Mouse (Mus musculus): Measurements from ENCODE around the gene Olfr1257.
"Not testable (repeated sequence)": the region's sequence is repeated elsewhere in the genome, so short reads cannot be mapped to it uniquely, and the experiment has no call there.

Olfr1257 gene

GRCm38 (mm10) chr2:89878137-89878536, at the start of gene Olfr1257:
TSS of gene Olfr1257 (plus strand) at chr2:89878437.
- DNase-seq (ENCODE audit: low spot score in 2 of 2): no peak

DNA sequence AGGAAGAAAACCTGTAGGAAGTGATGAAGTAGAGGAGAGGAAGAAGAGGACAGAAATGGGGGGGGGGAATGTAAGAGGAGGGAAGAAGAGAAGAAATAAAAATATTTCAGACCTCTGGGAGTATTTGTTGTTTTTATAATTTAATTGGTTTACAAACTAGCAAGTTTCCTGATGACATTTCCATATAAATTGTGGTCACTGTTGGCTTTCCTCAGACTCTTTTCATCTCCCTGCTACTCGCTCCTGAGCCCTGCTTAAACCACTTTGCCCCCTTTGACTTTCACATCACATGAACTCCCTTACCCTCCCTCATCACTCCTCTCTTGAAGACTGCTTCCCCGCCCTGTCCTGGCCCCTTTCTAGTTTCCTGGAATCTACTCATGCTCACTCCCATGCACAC, 36.8 kb upstream of the Olfr1257 start, which contains the start of gene Olfr1256:
Gene Olfr1256, minus strand, starts transcription at position 101 of the 400 bp plus-strand sequence.
- DNase-seq (ENCODE audit: low spot score in 2 of 2): no peak

- no peak for DNase-seq (ENCODE audit: low spot score in 2 of 2)
Observed at GRCm38 (mm10) chr2:89848105-89848504, 30.1 kb upstream of the Olfr1257 start, which contains the start of gene Olfr48. TSS of gene Olfr48 (minus strand) at chr2:89848205.

- DNase-seq (ENCODE audit: low spot score in 2 of 2): no peak
Observed at GRCm38 (mm10) chr2:89849230-89849629, 29.0 kb upstream of the Olfr1257 start.

DNA sequence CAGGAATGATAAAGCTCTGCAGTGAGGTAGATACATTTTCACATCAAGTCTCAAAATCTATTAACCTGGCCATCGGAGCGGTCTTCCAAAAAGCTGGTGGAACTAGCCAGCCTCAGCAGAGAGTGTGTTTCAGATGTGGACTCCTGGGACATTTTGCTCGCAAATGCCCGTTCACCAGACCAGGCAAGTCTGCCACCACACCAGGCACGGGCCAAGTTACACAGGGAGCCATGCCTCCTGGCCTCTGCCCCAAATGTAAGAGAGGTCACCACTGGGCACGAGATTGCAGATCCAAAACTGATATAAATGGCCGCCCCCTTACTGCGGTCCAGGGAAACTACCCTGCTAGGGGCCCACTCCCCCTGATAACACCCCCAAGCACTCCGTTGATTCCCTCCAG, 34.4 kb downstream of the Olfr1257 start:
- DNase-seq (ENCODE audit: low spot score in 2 of 2): not testable (repeated sequence)

GRCm38 (mm10) chr2:89927009-89927408, 48.8 kb downstream of the Olfr1257 start, which contains the start of gene Olfr1258:
TSS of gene Olfr1258 (plus strand) at chr2:89927309.
- DNase-seq (ENCODE audit: low spot score in 2 of 2): no peak
